Mouse (Mus musculus): ENCODE data around the gene Cx3cl1.

Gene Cx3cl1

DNA sequence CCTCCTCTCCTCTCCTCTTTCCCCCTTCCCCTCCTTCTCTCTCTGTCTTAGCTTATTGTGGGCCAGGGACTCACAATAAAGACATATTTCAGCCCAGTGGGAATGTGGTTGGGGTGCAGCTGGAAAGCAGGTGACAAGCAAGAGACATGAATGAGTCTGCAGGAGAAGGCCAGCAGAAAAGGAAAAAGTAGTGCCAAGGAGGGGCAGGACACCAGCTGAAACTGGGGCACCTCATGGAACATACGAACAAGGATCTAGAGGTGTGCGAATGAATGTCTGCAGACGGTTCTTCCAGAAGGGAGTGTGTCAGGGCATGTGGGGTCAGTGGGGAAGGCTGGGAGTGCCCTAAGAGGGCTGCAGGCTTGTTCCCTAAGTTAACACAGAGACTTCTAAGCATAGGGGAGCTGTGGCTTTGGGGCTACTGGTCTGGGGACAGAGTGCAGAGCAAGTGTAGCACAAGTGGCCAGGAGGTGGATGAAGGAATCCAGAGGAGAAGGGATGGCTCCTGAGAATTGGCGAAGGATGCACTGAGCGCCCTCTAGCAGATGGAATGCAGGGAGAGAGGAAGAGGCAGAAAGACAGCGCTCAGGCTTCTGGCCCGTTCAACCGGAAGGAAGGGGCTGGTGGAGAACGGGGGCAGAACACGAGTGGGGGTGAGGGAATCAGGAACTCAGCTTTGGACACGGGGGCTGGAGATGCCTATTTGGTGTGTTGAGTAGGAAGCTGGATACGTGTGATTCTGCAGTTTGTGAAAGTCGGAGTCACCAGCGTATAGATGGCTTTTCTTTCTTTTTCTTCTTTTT, 29.7 kb downstream of the Cx3cl1 start:
- DNase-seq (ENCODE audit: low read depth, low spot score), result no peak

DNA sequence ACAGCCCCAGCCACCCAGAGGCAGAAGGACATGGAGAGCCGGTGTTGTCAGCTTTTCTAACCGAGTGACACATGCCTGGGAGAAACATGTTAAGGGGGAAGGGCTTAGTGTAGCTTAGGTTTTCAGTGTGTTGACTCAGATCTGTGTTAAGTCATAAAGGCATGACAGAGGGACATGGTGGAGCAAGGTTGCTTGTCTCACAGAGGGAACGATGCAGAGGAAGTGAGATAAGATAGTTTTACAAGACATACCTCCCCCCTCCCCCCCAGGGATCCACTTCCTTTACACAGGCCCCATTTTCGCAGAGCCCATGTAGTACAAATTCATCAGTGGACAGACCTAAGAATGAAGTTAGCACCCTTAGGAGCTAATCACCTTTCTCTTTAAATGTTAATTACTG, 30.6 kb downstream of the Cx3cl1 start:
- no peak for DNase-seq (ENCODE audit: low read depth, low spot score)

DNA sequence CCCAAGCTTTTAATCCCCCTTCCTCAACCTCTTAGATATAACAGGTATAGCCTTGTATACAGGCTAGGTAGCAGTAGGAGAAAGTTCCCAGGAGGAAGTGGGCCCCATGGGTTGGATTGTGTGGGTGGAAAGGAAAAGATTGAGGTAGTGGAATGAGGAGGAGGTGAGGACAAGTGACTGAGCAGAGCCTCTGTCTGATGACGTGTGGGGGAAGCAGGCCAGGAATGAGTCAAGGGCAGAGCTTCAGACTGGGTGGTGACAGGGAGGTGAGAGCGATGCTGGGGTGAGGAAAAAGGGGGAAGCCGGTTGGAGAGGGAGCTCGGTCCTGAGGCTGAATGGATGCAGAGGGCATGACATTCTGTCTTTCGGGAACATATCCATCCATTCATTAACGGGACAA, 31.7 kb downstream of the Cx3cl1 start:
- DNase-seq (ENCODE audit: low read depth, low spot score), result no peak

DNA sequence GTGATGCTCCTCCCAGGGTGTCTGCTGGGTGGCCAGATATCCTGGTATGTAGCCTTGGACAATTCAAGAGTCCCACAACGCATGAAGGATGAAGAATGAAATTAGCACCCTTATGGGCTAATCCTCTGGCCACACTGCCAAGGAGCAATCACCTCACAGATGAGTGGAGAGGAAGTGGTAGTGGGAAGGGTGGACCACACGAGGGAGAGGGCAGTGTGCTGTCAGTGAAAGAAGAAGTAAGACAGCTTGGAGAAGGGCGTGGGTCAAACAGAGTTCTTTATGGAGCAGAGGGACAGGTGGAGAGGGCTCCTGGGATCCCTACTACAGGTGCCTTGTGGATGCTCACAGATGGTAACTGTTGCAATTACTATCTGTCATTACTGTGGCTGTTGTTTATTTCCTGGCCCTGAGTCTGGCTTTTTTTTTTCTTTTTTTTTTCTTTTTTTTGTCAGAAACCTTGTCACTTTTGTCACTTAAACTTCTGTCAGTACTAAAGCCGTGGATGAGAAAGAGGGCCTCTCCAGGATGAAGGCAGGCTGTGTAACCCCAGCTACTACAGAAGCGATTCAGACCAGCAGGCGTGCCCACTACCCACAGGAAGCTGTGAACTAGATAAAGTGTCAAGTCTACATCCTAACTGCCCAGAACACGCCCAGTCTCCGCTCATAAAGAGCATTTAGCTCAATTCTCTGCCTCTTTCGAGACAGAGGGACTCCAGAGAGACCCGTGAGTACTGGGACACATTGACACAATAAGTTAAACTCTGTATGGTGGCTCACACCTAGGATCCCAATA, 32.9 kb downstream of the Cx3cl1 start:
- DNase-seq (ENCODE audit: low read depth, low spot score), result no peak

DNA sequence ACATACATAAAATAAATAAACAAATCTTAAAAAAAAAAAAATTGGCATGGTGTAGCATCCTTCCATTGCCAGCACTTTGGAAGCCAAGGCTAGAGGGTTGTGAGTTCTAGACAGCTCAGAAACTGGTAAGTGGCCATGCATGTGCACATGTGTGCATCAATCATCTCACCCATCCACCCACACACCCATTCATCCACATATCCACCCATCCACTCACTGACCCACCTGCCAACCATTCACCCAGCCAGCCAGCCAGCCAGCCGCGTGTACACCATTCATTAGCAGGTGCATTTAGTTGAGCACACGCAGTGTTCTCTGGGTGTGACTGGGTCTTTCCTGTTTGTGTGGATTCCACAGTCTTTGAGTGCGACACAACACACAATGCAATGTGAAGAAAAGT, 34.0 kb downstream of the Cx3cl1 start:
- no peak for DNase-seq (ENCODE audit: low read depth, low spot score)

DNA sequence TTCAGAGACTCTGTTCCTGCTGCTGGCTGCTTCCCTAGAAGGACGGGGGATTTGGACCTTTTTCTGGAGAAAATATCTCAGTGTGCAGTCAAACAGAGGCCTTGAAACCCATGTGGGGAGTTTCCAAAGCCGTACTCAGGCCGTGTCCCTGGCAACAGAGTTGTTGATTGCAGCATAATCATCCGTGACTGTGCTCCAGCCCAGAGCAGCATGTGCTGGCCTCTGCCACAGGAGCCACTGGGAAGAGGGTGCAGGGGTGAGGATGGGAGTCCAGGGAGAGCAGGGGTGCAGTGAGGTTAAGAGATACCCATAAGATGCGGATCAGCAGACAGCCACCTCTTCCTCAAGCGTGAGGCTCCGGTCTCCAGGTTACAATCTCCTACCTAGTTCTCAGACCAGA, 35.7 kb downstream of the Cx3cl1 start:
- DNase-seq (ENCODE audit: low read depth, low spot score), result no peak

DNA sequence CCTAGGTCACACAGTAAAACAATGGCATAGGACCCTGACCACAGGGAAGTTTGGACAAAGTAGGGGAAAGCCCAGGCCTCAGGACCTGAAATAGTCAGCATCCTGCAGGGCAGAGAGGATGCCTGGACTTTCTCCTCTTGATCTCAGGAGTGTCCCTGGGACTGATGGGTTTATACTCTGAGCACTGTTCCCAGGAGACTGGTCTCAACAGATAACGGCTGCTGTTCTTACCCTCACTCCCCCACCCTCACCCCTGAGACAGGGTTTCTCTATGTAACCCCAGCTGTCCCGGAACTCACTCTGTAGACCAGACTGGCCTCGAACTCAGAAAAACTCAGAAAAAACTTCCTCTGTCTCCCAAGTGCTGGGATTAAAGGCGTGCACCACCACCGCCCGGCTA, 36.6 kb downstream of the Cx3cl1 start:
- DNase-seq (ENCODE audit: low read depth, low spot score), result no peak

DNA sequence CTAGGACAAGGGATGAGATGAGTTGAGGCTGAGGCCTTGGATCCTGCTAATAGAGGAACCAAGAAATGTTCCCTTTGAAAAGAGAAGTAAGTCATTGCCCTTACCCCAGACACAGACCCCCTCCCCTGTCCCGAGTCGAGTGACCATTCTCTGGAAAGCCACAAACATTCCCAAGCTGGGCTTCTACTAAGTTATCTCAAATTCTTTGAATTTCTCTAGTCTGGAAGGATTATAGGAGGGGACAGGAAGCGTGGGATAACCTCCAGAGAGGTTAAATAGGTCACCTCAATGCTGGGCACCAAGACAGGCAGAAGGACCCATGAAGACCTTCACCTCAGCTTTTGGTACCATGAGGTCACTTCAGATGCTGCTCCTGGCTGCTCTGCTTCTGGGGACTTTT, 38.3 kb downstream of the Cx3cl1 start, which contains the start of gene Ccl17:
Gene Ccl17 (plus strand): TSS at position 301 of the 400 bp plus-strand sequence.
- DNase-seq (ENCODE audit: low read depth, low spot score), result no peak

DNA sequence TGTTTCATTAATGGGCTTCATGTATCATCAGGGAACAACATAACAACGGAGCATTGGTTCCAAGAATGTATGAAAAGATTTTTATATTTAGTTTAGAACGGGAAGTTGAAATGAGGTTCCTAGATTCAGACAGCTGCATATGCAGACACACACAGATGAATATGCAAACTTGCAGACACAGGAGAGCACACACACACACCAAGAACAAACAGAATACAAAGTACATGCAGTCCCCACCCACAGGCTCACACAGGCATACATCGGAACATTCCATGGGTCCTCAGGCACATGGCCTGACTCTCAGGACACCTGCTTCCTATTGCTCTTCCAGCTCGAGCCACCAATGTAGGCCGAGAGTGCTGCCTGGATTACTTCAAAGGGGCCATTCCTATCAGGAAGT, 39.0 kb downstream of the Cx3cl1 start:
- no peak for DNase-seq (ENCODE audit: low read depth, low spot score)

DNA sequence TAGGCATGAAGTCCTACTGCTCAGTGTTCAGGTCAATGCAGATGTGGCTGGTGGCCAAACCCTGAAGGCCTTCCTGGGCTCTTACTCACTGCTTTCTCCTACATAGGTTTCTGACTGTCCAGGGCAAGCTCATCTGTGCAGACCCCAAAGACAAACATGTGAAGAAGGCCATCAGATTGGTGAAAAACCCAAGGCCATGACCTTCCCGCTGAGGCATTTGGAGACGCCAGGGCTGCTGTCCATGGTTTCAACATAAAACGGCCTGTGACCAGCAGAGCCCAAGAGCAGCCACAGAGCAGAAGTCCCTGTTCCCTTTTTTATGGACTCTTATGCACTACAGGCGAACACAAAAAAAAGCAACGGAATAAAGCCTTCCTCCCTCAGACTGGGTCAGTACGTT, 39.8 kb downstream of the Cx3cl1 start:
- DNase-seq (ENCODE audit: low read depth, low spot score), result no peak

DNA sequence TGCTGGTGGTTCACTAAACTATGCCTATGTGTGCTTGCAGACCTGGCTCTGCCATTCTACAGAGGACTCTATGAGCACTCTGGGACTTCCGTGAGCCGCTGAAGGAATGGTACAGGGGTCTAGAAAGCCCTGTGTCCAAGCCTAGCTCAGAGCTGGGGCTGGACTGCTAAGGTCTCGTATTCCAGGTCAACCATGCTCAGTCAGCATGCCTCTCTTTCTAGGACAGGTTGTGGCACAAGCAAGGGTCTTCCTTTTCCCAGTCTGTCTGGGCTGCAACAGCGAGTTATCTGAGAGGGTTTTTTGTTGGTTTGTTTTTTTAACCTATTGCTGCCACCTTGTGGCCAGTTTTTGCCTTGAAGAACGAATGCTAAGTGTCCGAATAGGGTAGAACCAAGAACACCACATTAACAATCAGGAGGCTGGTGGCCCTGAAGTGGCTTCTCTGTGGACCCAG, 40.9 kb downstream of the Cx3cl1 start:
- DNase-seq (ENCODE audit: low read depth, low spot score), result peak; percentile 76

DNA sequence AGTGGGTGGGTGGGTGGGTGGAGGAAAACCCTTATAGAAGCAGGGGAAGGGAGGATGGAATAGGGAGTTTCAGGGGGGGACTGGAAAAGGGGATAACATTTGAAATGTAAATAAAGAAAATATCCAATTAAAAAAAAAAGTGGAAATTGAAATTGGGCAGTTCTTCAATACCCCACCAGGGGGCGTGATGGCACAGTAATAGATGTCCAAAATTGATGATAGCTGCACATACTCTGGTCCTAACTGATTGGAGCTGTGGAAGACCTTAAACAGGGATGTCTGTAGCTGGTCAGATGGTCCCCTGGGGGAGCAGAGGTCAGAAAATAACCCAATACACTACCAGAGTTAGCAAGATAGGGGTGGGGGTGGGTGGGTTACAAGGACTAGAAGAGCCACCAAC, 42.7 kb downstream of the Cx3cl1 start:
- DNase-seq (ENCODE audit: low read depth, low spot score), result no peak

DNA sequence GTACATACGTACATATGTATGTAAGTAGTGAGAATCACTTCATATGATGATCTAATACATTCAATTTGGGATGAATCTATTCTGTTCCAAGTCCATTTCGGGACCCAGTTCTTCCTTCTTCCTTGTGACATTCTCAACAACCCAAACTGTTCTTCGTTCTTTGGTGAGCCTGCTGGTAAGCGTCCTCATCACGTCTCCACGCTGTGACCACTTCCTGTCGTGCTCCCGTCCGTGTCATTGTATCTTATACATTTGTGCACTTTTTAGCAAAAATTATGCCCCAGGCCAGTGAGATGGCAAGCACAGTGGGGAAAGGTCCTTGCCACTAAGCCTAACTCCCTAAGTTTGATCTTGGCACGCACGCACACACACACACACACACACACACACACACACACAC, 46.1 kb downstream of the Cx3cl1 start:
- no peak for DNase-seq (ENCODE audit: low read depth, low spot score)

DNA sequence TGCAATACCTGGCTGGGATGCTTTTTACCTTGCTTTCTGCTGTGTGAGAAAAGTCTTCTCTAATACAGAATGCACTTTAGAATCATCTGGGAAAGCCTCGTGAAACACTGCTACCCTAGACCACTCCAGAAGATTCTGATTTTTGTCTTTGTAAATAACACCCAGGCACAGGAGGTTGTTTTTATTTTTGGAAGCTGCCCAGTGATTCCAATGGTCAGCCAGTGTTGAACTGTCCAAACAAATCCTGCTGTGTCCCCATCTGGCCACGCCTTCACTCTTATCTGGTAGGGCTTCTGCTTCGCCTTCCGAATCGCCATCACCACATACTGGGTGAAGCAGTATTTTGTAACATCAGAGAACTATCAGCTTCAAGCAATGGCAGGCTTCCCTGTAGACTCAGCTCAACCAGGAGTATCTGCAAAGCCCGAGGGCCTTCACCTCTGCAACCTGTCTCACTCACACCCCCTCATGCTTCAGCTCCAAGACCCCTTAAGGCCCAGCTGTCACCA, 47.9 kb downstream of the Cx3cl1 start:
- DNase-seq (ENCODE audit: low read depth, low spot score), result no peak

DNA sequence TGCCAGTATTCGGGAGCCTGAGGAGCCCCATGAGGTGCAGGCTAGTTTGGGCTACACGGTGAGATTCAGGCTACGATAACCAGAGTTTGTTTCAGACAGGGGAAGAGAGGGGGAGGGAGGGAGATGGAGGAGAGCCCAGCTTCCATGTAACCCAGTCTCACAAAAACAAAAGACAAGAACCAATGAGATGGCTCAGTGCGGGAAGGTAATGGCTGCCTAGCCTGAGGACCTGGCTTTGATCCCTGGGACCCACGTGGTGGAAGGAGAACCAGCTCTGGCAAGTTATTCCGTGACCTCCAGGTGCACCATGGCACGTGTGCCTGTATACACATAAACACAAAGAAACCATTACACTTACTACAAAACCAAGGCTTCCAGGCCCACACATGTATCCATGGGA, 48.7 kb downstream of the Cx3cl1 start:
- DNase-seq (ENCODE audit: low read depth, low spot score), result no peak

DNA sequence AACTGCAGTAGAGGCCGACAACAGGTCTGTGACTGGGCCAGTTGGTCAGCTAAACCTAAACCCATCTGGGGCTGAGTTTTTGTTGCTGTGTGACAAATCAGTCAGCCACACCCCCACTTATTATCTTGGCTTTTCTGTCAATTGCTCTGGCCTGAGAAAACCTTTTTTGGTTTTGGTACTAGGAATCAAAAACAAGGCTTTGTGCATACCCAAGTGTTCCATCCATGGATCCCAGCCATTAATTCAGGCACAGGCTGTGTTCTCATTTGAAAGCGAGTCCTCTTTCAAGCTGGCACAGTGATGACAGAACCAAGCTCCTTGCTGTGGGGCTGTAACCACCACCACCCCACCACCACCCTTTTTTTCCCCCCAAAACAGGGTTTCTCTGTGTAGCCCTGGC, 49.6 kb downstream of the Cx3cl1 start:
- no peak for DNase-seq (ENCODE audit: low read depth, low spot score)

DNA sequence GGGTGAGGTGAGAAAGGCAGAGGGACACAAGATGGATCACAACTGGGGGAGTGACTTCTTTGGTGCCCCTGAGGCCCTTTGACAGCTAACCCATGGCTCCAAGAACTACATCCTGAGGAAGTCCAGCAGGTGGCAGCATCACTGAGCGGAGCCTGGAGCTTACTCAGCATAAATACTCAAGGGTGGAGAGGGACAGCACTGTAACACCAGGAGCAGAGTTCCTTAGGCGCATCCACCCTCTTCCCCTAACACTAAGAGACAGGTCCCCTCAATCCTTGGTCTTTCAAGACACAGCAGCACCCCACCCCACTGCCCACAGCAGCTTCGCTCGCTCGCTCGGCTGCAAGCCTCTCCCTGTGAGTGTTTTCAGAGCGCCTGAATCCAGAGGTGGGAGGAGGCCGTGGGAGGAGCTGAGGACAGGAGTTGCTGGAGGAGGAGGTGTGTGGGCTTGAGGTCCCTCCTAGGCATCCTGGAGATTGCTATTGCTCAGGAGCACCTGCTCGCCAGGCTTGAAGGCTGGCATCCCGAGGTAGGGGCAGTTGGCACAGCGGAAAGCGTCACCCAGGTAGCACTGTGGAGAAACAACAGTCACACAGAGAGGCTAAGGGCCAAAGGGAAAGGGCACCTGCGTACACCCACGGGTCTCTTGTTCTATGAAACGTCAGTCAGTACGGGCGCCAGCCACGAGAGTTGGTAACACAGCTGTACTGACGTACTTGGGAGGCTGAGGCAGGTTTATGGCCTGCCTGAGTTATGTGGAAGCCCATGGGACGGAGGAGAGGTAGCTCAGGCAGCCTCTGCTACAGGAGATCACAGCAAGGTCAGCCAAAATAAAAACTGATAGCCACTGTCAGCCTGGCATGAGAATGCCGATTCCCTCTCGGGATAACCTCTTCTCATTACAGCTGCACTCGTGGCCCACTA, 51.1 kb downstream of the Cx3cl1 start:
- DNase-seq (ENCODE audit: low read depth, low spot score), result peak; percentile 20

DNA sequence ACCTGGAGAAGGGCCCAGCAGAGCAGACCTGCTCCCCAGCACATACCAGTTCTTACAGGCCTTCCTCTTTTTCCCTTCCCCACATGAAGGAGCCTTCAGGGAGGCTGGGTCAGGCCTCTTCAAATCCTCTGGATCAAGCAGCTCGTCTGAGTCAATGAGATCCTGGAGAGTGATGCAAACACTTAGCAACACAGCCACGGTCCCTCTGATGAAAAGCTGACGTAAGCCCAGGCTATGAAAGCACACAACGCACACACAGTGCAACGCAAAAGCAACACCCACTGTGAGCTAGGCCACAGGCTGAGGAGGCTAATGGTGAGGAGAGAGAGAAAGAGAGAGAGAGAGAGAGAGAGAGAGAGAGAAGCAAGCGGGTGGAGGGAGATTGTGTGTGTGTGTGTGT, 53.4 kb downstream of the Cx3cl1 start:
- no peak for DNase-seq (ENCODE audit: low read depth, low spot score)

DNA sequence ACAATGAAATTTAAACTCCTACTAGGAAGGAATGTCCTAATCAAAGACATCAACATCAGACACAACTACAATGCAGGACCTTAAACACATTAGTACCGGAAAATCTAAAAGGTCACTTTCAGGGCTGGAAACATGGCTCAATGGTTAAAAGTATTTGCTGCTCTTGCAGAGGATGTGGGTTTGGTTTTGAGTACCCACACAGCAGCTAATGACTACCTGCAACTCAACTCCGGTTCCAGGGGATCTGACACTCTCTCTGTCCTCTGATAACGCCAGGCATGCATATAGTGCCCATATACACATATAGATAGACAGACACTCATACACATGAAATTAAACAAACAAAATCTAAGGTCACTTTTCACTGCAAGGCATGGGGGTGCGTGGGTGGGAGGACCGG, 54.4 kb downstream of the Cx3cl1 start:
- DNase-seq (ENCODE audit: low read depth, low spot score), result no peak

DNA sequence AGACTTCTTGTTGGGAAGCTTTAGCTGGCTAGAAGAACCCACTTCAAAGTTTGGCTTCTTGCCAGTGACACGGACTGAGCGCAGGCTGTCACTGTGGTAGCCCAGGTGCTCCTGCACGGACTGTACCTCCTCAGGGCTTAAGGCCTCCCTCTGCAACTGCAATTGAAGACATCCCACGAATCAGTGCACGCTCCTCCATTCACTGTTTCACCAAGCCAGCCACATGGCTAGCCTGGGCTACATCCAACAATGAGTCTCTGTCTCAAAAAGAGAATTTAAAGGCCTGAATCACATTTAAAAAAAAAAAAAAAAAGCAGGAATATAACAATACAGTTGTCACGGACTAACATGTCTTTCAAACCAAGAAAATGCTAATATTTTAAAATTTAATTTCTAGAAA, 56.5 kb downstream of the Cx3cl1 start:
- DNase-seq (ENCODE audit: low read depth, low spot score), result no peak
